Mouse (Mus musculus) bone marrow macrophage, adult 2 months (primary cell): ENCODE measurements around the gene Rad51b. TPM values are rescaled to one million over a fixed set of nuclear protein-coding genes. Genes with fewer than 3 reads are reported as not detected.

Experiments
- H3K27ac ChIP-seq: 2 replicates; pipeline ENCODE4 v1.5.1; 2012; ENCODE audit warnings: low read depth, low read length; ENCODE audit not compliant: insufficient read depth
- H3K4me1 ChIP-seq: 2 replicates; pipeline ENCODE4 v1.6.1; 2012; ENCODE audit warnings: low read length; ENCODE audit not compliant: control insufficient read depth, insufficient read depth
- H3K4me3 ChIP-seq: 2 replicates; pipeline ENCODE4 v1.5.1; 2012; ENCODE audit warnings: mild to moderate bottlenecking, low read length, moderate library complexity; ENCODE audit not compliant: insufficient read depth
- CTCF ChIP-seq: IDR thresholded peaks from 2 replicates; pipeline ENCODE4 v1.5.1; 2012; ENCODE audit warnings: low read depth, mild to moderate bottlenecking, low read length, moderate library complexity
- POLR2A ChIP-seq: IDR thresholded peaks from 2 replicates; pipeline ENCODE4 v1.6.1; 2012; ENCODE audit warnings: mild to moderate bottlenecking, low read depth, low read length, borderline replicate concordance
- polyA plus RNA-seq: library from polyadenylated mRNA; stranded (reverse); fragments of >200 nt; gene quantifications from 2 replicates; pipeline ENCODE4 v1.2.4, GENCODE M21; 2012; ENCODE audit not compliant: missing spikeins, insufficient read depth, insufficient read length

Rad51b gene
- polyA plus RNA-seq, 1 experiment = 2.8 TPM

- H3K27ac ChIP-seq = no peak overlapping the region
- H3K4me3 ChIP-seq = no peak overlapping the region
- peaks cover 12% of the 10 kb centered on the region for H3K4me1 ChIP-seq
- no peak for TF ChIP-seq POLR2A
- TF ChIP-seq CTCF = no peak
Observed at GRCm38 (mm10) chr12:79530275-79530902, 233.3 kb downstream of the Rad51b start.

- Histone ChIP-seq H3K4me3 (no peak overlapping the region), H3K27ac (no peak overlapping the region), H3K4me1 (peaks cover 9% of the 10 kb centered on the region)
- TF ChIP-seq CTCF (no peak), POLR2A (no peak)
Observed at GRCm38 (mm10) chr12:79531809-79532798, 235.0 kb downstream of the Rad51b start.

- peaks cover 12% of the 10 kb centered on the region for H3K4me1 ChIP-seq
- H3K27ac ChIP-seq = no peak overlapping the region
- H3K4me3 ChIP-seq = no peak overlapping the region
- TF ChIP-seq POLR2A (no peak), CTCF (no peak)
Observed at GRCm38 (mm10) chr12:79534778-79535177, 237.7 kb downstream of the Rad51b start.

DNA sequence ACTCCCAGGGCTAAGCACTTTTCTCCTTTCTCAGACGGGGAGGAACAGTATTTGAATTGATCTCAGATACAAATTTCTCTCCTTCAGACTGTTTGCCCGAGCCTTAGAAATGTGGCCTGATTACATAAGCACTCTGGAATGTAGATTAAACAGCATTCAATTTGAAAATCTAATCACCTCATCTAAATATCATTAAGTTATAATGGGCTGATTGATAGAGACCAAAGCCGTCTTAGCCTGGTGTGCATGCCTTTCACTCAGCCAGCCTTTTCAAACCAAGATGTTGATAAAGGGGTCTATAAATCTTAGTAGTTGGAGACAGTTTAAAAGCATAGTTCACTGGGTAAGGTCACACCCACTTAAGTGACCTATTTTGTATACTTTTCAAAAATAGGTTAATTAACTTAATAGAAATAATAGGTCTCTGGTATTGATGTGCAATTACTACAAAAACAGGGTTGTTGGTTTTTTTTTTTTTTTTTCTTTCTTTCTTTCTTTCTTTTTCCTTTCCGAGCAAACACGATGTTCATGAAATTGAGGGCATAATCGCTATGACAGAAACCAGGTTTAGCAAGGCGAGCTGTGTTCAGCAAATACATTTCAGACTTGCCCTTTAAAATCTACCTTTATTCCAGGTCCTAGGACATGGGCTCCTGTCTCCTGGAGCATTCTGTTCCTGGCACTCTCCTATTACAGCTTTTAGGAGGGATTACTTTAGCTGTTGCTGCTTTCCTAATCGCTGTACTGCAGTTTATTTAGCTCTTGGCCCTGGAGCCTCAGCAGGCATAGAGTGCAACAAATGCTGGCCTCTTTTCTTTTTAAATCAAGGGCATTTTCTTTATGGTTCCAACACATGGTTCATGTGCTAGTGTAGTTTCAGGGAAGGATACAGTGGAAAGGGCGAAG is 238.7 kb downstream of the Rad51b start:
- H3K4me3 ChIP-seq = no peak overlapping the region
- TF ChIP-seq CTCF (no peak), POLR2A (no peak)
- H3K27ac ChIP-seq = no peak overlapping the region
- peaks cover 12% of the 10 kb centered on the region for H3K4me1 ChIP-seq

DNA sequence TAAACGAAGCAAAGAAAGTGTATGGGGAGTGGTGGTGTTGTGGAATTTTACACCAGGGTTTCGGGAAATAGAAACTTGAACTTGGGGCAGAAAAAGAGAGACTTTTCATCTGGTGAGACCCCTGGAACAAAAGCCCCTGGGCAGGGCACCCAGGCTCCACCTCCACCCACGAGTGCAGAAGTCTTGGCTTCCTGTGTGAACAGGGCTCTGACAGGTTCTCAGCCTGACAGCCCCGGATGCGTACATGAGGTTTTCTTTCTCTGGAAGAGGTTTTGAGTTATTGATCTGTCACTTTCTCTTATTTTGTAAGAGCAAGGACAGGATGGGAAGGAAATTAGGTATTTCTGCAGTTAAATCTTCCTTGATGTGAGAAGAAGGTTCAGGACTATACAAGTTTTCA is 243.1 kb downstream of the Rad51b start:
- TF ChIP-seq POLR2A (no peak), CTCF (no peak)
- H3K4me3 ChIP-seq = no peak overlapping the region
- H3K4me1 ChIP-seq = peaks cover 6% of the 10 kb centered on the region
- H3K27ac ChIP-seq = no peak overlapping the region

GRCm38 (mm10) chr12:79541581-79541980 is 244.5 kb downstream of the Rad51b start:
- TF ChIP-seq POLR2A (no peak), CTCF (no peak)
- Histone ChIP-seq H3K27ac (no peak overlapping the region), H3K4me3 (no peak overlapping the region), H3K4me1 (peaks cover 8% of the 10 kb centered on the region)

GRCm38 (mm10) chr12:79545063-79545462 is 248.0 kb downstream of the Rad51b start:
- TF ChIP-seq POLR2A (no peak), CTCF (no peak)
- no peak overlapping the region for H3K27ac ChIP-seq

GRCm38 (mm10) chr12:79547556-79547955 is 250.5 kb downstream of the Rad51b start:
- Histone ChIP-seq H3K27ac (no peak overlapping the region), H3K4me3 (no peak overlapping the region), H3K4me1 (peaks cover 11% of the 10 kb centered on the region)
- TF ChIP-seq POLR2A (no peak), CTCF (no peak)

More at GRCm38 (mm10) chr12:79545063-79545462, 248.0 kb downstream of the Rad51b start:
- Histone ChIP-seq H3K4me3 (no peak overlapping the region), H3K4me1 (peaks cover 8% of the 10 kb centered on the region)

DNA sequence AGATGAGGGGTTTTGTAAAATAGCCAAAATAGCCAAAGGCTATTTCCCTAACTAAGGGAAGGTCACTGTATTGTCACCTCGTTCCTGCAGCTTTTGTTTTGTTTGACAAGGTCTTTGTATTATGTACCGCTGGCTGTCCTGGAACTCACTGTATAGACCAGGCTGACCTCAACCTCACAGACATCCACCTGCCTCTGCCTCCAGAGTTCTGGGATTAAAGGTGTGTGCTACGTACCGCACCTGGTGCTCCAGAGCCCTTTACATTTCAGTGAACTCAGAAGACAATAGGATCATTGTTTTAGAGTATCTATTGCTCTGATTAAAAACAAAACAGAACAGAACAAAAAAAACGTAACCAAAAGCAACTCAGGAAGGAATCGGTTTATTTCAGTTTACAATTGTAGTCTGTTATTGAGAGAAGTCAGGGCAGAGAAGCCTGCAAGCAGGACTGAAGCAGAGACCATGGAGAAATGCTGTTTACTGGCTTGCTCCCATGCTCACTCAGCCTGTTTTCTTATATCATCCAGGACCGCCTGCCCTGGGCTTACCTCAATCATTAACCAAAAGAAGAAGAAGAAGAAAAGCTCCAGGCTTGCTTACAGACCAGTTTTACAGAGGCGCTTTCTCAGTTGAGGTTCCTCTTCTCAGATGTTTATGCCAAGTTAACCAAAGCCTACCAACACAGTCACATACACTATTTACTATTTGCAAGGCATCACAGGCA is 251.7 kb downstream of the Rad51b start:
- H3K27ac ChIP-seq = no peak overlapping the region
- no peak overlapping the region for H3K4me3 ChIP-seq
- TF ChIP-seq POLR2A = no peak
- no peak for TF ChIP-seq CTCF
- peaks cover 11% of the 10 kb centered on the region for H3K4me1 ChIP-seq
